Mouse (Mus musculus) bone marrow macrophage, adult 2 months (primary cell): Measurements from ENCODE around the gene Trim69.

Experiments
- CTCF ChIP-seq: IDR thresholded peaks from 2 replicates; pipeline ENCODE4 v1.5.1; 2012; ENCODE audit warnings: low read depth, mild to moderate bottlenecking, low read length, moderate library complexity
- POLR2A ChIP-seq: IDR thresholded peaks from 2 replicates; pipeline ENCODE4 v1.6.1; 2012; ENCODE audit warnings: mild to moderate bottlenecking, low read depth, low read length, borderline replicate concordance

GRCm38 (mm10) chr2:122141332-122141967 is 19.1 kb upstream of the Trim69 start:
- TF ChIP-seq POLR2A (no peak), CTCF (no peak)
